Mouse (Mus musculus) heart, postnatal 0 days (tissue): ENCODE results near the gene Paqr6.

Source experiments
- CTCF ChIP-seq: IDR thresholded peaks from 2 replicates; pipeline ENCODE4 v1.5.1; 2016; ENCODE audit warnings: antibody characterized with exemption, control low read depth, low read depth
- EP300 ChIP-seq: IDR thresholded peaks from 2 replicates; pipeline ENCODE4 v1.6.1; 2016; ENCODE audit warnings: antibody characterized with exemption, low read depth

DNA sequence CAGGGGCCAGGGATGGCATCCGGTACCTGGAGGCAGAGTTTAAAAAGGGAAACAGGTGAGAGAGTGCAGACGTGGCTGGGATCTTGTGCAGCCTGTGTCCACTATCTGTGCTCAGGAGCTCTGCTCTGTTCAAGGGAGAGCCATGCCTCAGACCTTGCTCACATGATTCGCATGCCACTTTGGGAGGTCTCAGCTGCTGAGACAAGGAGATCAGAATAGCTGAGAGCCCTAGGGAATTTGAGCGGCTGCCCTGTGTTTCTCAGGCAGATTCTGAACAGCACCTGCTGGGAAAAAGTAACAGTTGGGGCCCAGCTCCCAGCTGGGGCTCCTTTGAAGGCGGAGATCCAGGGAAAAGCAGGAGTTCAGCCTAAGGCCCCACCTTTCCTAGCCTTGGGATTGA, 4.8 kb upstream of the Paqr6 start:
- TF ChIP-seq CTCF (no peak), EP300 (no peak)
